ENCODE assay signal across 10 mouse cellular contexts in the genomic region with DNA sequence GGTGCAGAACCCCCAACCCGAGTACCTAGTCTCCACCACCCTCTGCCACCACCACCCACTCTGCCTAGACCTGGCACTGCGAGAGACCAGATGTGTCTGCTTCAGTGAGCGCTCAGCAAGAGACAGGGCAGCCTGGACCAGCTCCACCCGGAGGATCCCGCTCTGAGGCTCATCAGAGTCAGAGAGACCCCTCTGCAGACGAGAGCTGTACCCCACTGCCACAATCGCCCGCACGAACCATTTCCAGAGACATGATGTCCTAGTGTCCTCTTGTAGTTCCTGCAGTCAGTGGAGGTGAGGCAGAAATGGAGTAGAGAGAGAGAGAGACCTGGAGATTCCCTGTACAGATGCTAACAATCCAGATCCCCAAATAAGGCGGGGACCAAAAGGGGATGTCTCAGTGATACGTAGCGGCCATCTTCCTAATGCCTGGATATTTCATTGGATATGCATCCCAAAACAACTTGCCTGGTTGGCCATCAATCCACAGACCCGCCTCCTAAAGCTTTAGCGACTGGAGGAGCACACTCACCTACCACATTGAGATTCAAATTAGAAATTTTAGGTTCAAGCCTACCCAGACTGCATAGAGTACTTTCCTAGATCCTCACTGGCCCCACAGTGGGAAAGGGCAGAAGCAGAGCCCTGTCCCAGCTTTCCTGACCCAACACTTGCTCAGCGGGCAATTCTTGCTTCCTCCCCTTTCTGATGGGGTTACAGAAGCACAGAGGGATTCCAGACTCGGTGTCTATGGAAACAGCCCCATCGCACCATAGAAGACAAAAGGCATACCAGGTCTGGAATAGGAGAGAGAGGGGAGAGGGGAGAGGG. TPM values are rescaled to one million over a fixed set of nuclear protein-coding genes. Genes with fewer than 3 reads are reported as not detected.
DNase-seq lines count a peak whose midpoint lies in the region; ATAC-seq lines count a peak whose summit lies in the region.
"Had no signal": no experiment of that assay in that cellular context is flagged by ENCODE, and none has a peak within 500 bp of the region (broad histone marks: within the 10 kb centered on the region; RNA-seq: fewer than 3 reads in every experiment).

Zfp811 (minus strand) TSS at position 388 of the 831 bp plus-strand sequence.

- H3K4me3 ChIP-seq in kidney, embryonic 16.5 days (ENCODE audit: low read length), result peak within 1 kb of the TSS; percentile 53
- peak within 1 kb of the TSS; percentile 33 for H3K4me3 ChIP-seq in liver, embryonic 13.5 days (replicated peaks)
- H3K4me3 ChIP-seq: myocyte had no signal

- H3K36me3 ChIP-seq in kidney, embryonic 16.5 days (ENCODE audit: insufficient read depth, low read length), result no peaks in the 10 kb centered on the region
- H3K36me3 ChIP-seq in liver, embryonic 13.5 days, result no peaks in the 10 kb centered on the region

- under 1% methylated on average over 17 of the region's 17 CpGs for WGBS in kidney, embryonic 16.5 days
- WGBS in liver, embryonic 13.5 days (ENCODE audit: insufficient replicate concordance), result 5% methylated on average over 17 of the region's 17 CpGs

- no peak within 1 kb of the TSS; the same call in 1 of the 2 replicates for H3K27ac ChIP-seq in kidney, embryonic 16.5 days (ENCODE audit: low read length)
- H3K27ac ChIP-seq in liver, embryonic 13.5 days, result no peak within 1 kb of the TSS

- H3K9ac ChIP-seq in kidney, embryonic 16.5 days (replicated peaks; ENCODE audit: low read length), result peak within 1 kb of the TSS; percentile 59
- H3K9ac ChIP-seq in liver, embryonic 13.5 days, result no peak within 1 kb of the TSS

- no peak for DNase-seq in kidney, adult 11 months
- DNase-seq in cerebellum, postnatal 10 days, result peak; percentile 79
- DNase-seq in frontal cortex, postnatal 14 days (ENCODE audit: low spot score in 2 of 2), result peak; percentile 45 to 49
- peak; percentile 27 for DNase-seq in kidney, postnatal 14 days
- no peak for DNase-seq in liver, embryonic 13.5 days
- peak; percentile 45 for DNase-seq in right cerebral cortex, postnatal 25 days

- H3K4me2 ChIP-seq in kidney, embryonic 16.5 days (replicated peaks; ENCODE audit: low read depth, low read length), result peak within 1 kb of the TSS; percentile 65
- H3K4me2 ChIP-seq in liver, embryonic 13.5 days, result peak within 1 kb of the TSS; percentile 38

- peaks cover 12% of the 10 kb centered on the region for H3K4me1 ChIP-seq in kidney, embryonic 16.5 days (ENCODE audit: insufficient read depth, low read length)
- H3K4me1 ChIP-seq in liver, embryonic 13.5 days (replicated peaks), result no peaks in the 10 kb centered on the region; the same call in 1 of the 2 replicates

- peak; percentile 81 for ATAC-seq in kidney, embryonic 16.5 days (ENCODE audit: low FRiP score, low TSS enrichment)
- no peak for ATAC-seq in liver, embryonic 13.5 days (ENCODE audit: low read depth)
- ATAC-seq in erythroblast, adult 5-6 weeks (replicated peaks; ENCODE audit: low FRiP score, poor library complexity, severe bottlenecking), result no peak
- ATAC-seq: Patski had no signal

- H3K9me3 ChIP-seq in kidney, embryonic 16.5 days (ENCODE audit: low read length), result no peaks in the 10 kb centered on the region
- H3K9me3 ChIP-seq in liver, embryonic 13.5 days (replicated peaks), result no peaks in the 10 kb centered on the region

- no peaks in the 10 kb centered on the region for H3K27me3 ChIP-seq in kidney, embryonic 16.5 days (ENCODE audit: insufficient read depth, low read length)
- peaks cover 21% of the 10 kb centered on the region for H3K27me3 ChIP-seq in liver, embryonic 13.5 days

RNA-seq across cellular contexts. Expression of gene Zfp811, which starts in this region (rescaled TPM):
- 2.7 and 3.3 TPM in 2 replicates for polyA plus RNA-seq in kidney, embryonic 16.5 days (2015; fragmentation: Nextera tagmentation; extraction: Ambion mirVana)
- polyA plus RNA-seq in liver, embryonic 13.5 days (2015; fragmentation: Nextera tagmentation; extraction: Ambion mirVana), result 0.09 and 0.15 TPM in 2 replicates
- not detected in 2 replicates for total RNA-seq in erythroblast, adult 5-6 weeks (2015; ENCODE audit: low replicate concordance)
- not detected in 2 replicates for total RNA-seq in erythroblast, adult 5-6 weeks (2017; ENCODE audit: low replicate concordance)

Comparison
In these comparisons a context has a peak if more than half of its experiments do, and no peak if none do; other contexts are left out.
1. DNase-seq: peak in cerebellum, postnatal 10 days (2 of 2), frontal cortex, postnatal 14 days (2 of 2), kidney, postnatal 14 days (single experiment) and right cerebral cortex, postnatal 25 days (single experiment); none in kidney, adult 11 months (single experiment) and liver, embryonic 13.5 days (single experiment).